In the genomic region with DNA sequence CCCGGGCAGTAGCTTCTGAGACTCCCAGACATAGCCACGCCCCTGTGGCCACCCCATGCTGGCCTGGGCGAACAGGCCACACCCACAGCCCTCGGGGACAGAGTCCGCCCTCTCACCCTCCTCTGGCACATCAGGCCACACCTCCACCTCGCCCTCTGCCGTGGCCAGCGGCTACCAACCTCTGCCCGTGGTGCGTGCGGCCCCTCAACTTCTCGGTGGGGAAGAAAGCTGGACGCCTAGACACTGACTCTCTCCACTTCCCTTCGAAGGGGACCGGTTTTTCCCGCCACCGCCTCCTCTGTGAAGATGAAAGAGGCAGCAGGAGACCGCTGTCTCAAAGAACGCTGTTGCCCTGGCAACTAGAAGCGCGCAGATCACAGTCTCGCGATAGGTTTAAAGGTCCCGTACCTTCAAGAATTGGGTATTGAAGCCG, we compare ENCODE assay signal across 8 mouse cellular contexts. TPM values are rescaled to one million over a fixed set of nuclear protein-coding genes. Genes with fewer than 3 reads are reported as not detected.
DNase-seq lines count a peak whose midpoint lies in the region; ATAC-seq and TF ChIP-seq lines count a peak whose summit lies in the region.

TSS of gene Fsip1 (minus strand) at position 346 of the 433 bp plus-strand sequence.

- no peaks in the 10 kb centered on the region for H3K9me3 ChIP-seq in E14TG2a.4 (ENCODE audit: low read length)
- no peaks in the 10 kb centered on the region for H3K9me3 ChIP-seq in hindbrain, embryonic 11.5 days (ENCODE audit: control insufficient read depth, low read length)

- H3K9ac ChIP-seq in hindbrain, embryonic 11.5 days (ENCODE audit: low read depth, low read length), result peak within 1 kb of the TSS; percentile 47; the same call in 1 of the 2 replicates

- 1% methylated on average over 25 of the region's 25 CpGs for WGBS in hindbrain, embryonic 11.5 days

- H3K27ac ChIP-seq in hindbrain, embryonic 11.5 days (ENCODE audit: low read depth, low read length), result peak within 1 kb of the TSS; percentile 47; the same call in 1 of the 2 replicates

- H3K4me3 ChIP-seq in E14TG2a.4 (replicated peaks; ENCODE audit: low read length), result peak within 1 kb of the TSS; percentile 81
- H3K4me3 ChIP-seq in hindbrain, embryonic 11.5 days (ENCODE audit: low read depth, low read length), result peak within 1 kb of the TSS; percentile 36

- H3K27me3 ChIP-seq in E14TG2a.4 (ENCODE audit: insufficient read depth, low read length), result peaks cover 9% of the 10 kb centered on the region; the same call in 1 of the 2 replicates
- H3K27me3 ChIP-seq in hindbrain, embryonic 11.5 days (ENCODE audit: control insufficient read depth, insufficient read depth, low read length), result no peaks in the 10 kb centered on the region

- peaks cover 7% of the 10 kb centered on the region for H3K4me1 ChIP-seq in E14TG2a.4 (replicated peaks; ENCODE audit: low read depth, low read length)
- H3K4me1 ChIP-seq in hindbrain, embryonic 11.5 days (replicated peaks; ENCODE audit: control insufficient read depth, insufficient read depth, low read length), result no peaks in the 10 kb centered on the region

- DNase-seq in c-Kit-positive CD71-positive TER-119-positive erythroid progenitor cells, embryonic 14.5 days (ENCODE audit: low spot score), result peak; percentile 52
- peak; percentile 52 to 73 for DNase-seq in frontal cortex, adult 2 months (ENCODE audit: extremely low spot score in 1 of 2, low spot score in 1 of 2)
- peak; percentile 86 for DNase-seq in hindbrain, embryonic 11.5 days (ENCODE audit: low spot score)
- DNase-seq in layer of hippocampus, postnatal 14 days (ENCODE audit: low spot score in 2 of 2), result peak; percentile 28 to 51
- peak; percentile 71 for DNase-seq in lung, postnatal 14 days
- peak; percentile 83 for DNase-seq in ovary, postnatal 36 days (ENCODE audit: low spot score)
- peak; percentile 88 for DNase-seq in thymus, postnatal 14 days

- ATAC-seq in hindbrain, embryonic 11.5 days (ENCODE audit: low FRiP score), result peak; percentile 90

- no peaks in the 10 kb centered on the region for H3K36me3 ChIP-seq in E14TG2a.4 (ENCODE audit: insufficient read depth, low read length)
- no peaks in the 10 kb centered on the region for H3K36me3 ChIP-seq in hindbrain, embryonic 11.5 days (ENCODE audit: control insufficient read depth, insufficient read depth, low read length)

- H3K4me2 ChIP-seq in hindbrain, embryonic 11.5 days (replicated peaks; ENCODE audit: low read depth, low read length), result peak within 1 kb of the TSS; percentile 51

- TF ChIP-seq CTCF in E14TG2a.4 (conservative IDR thresholded peaks at IDR 0.05; ENCODE audit: low read length), result no peak

RNA-seq across cellular contexts. Expression of gene Fsip1, which starts in this region (rescaled TPM):
- 0.50 and 0.80 TPM in 2 replicates for polyA plus RNA-seq in frontal cortex, adult 2 months (2012; rRNA removed)
- 3.5 and 4.6 TPM in 2 replicates for polyA plus RNA-seq in hindbrain, embryonic 11.5 days (2014; fragmentation: Nextera tagmentation; extraction: Ambion mirVana)
- 1 to 10 TPM in 1 of 2 experiments, under 1 TPM in 1; 0.81 to 1.3 TPM for total RNA-seq in layer of hippocampus, postnatal 14 days (2021)

Comparison
In these comparisons a context has a peak if more than half of its experiments do, and no peak if none do; other contexts are left out.
1. Peak in every context shown above with its lines: DNase-seq, ATAC-seq, H3K4me3 ChIP-seq and H3K27ac ChIP-seq.
2. Peak in DNase-seq in frontal cortex, adult 2 months; RNA of the gene not detected or under 1 TPM.